Mouse (Mus musculus) heart, embryonic 11.5 days (tissue): ENCODE measurements around the gene 5430419D17Rik. TPM values are rescaled to one million over a fixed set of nuclear protein-coding genes. Genes with fewer than 3 reads are reported as not detected.

Experiments
- polyA plus RNA-seq: library from polyadenylated mRNA; unstranded; fragments of >200 nt; fragmentation: Nextera tagmentation; extraction: Ambion mirVana; gene quantifications from 2 replicates; pipeline ENCODE4 v1.2.1, GENCODE M21; 2014

The 5430419D17Rik gene
- polyA plus RNA-seq, 1 experiment from 2014 or later = 0.44 TPM

Other genes starting within 250 kb of the 5430419D17Rik start
- 38.7 TPM in 2 replicates for gene Htra1, start 238.3 kb upstream of the 5430419D17Rik start, polyA plus RNA-seq
- gene Dmbt1, start 142.3 kb upstream of the 5430419D17Rik start, polyA plus RNA-seq = not detected in 2 replicates
- not detected in 2 replicates for gene 4933402N03Rik, start 28.1 kb upstream of the 5430419D17Rik start, polyA plus RNA-seq
- 0.64 and 1.1 TPM in 2 replicates for gene Cuzd1, start 147.9 kb downstream of the 5430419D17Rik start, polyA plus RNA-seq
- gene Fam24b, start 155.1 kb downstream of the 5430419D17Rik start, polyA plus RNA-seq = not detected in 2 replicates
- gene Fam24a, start 159.5 kb downstream of the 5430419D17Rik start, polyA plus RNA-seq = not detected in 2 replicates
- 18.5 and 25.9 TPM in 2 replicates for gene 2310057M21Rik, start 188.4 kb downstream of the 5430419D17Rik start, polyA plus RNA-seq
- gene Pstk, start 196.7 kb downstream of the 5430419D17Rik start, polyA plus RNA-seq = 74.5 and 94.3 TPM in 2 replicates
- 15.1 TPM in 2 replicates for gene Ikzf5, start 236.1 kb downstream of the 5430419D17Rik start, polyA plus RNA-seq
- 76.5 and 87.5 TPM in 2 replicates for gene Acadsb, start 236.2 kb downstream of the 5430419D17Rik start, polyA plus RNA-seq